Mouse (Mus musculus): ENCODE results near the gene Mybpc3. TPM values are rescaled to one million over a fixed set of nuclear protein-coding genes. Genes with fewer than 3 reads are reported as not detected.

The Mybpc3 gene
- polyA plus RNA-seq, 1 experiment from 2014 or later: 5.0 TPM

DNA sequence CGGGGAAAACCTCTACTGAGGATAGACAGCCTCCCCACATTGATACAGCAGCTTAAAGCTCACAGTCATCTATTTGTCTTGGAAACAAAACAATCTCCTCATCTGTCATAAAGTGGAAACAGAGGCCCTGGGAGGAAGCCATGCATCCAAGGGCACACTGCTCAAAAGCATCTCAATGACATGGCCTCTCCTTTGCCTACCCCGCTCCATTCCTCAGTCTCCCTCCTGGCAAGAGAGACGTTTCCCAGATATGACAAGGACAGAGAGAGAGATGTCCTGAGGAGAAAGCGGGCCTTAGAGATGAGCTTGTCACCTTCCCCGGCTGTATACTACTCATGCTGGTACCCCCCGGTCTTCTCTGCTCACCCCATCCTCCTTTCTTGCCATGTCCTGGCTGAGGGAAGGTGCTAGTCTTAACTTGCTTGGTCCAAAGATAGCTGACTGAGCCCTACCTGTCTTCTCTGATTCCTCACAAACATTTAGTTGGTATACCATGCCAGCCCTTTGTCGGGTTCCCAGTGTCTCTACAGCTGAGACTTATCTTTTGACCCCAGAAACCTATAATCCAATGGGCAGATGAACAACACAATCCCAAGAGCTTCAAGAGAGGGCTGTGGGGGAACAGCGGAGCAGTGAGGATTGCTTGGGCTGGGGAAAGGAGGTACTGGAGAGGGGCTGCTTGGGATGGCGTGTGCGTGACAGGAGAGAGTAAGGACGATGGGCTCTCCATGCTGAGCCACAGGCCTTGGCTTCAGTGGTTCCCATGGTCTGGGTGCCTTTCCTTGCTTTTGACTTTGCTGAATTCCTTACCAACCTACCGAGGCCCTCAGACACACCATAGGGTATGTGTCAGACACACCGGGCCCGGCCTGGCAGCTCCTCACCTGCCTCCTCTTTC is 32.2 kb upstream of the Mybpc3 start:
- no peak for DNase-seq (ENCODE audit: low spot score)
- Histone ChIP-seq H3K9me3 (ENCODE audit: control insufficient read depth, low read length) (no peaks in the 10 kb centered on the region), H3K27ac (ENCODE audit: low read depth, low read length) (no peak overlapping the region), H3K27me3 (replicated peaks; ENCODE audit: control insufficient read depth, insufficient read depth, low read length) (no peaks in the 10 kb centered on the region), H3K4me2 (no peak overlapping the region), H3K4me3 (ENCODE audit: low read depth, low read length) (no peak overlapping the region), H3K4me1 (replicated peaks; ENCODE audit: control insufficient read depth, insufficient read depth, low read length) (peaks cover 13% of the 10 kb centered on the region), H3K36me3 (ENCODE audit: control insufficient read depth, insufficient read depth, low read length) (no peaks in the 10 kb centered on the region), H3K9ac (ENCODE audit: low read depth, low read length) (no peak overlapping the region)
- 85% methylated on average over 14 of the region's 14 CpGs for WGBS
- no peak for ATAC-seq (replicated peaks; ENCODE audit: low FRiP score)

DNA sequence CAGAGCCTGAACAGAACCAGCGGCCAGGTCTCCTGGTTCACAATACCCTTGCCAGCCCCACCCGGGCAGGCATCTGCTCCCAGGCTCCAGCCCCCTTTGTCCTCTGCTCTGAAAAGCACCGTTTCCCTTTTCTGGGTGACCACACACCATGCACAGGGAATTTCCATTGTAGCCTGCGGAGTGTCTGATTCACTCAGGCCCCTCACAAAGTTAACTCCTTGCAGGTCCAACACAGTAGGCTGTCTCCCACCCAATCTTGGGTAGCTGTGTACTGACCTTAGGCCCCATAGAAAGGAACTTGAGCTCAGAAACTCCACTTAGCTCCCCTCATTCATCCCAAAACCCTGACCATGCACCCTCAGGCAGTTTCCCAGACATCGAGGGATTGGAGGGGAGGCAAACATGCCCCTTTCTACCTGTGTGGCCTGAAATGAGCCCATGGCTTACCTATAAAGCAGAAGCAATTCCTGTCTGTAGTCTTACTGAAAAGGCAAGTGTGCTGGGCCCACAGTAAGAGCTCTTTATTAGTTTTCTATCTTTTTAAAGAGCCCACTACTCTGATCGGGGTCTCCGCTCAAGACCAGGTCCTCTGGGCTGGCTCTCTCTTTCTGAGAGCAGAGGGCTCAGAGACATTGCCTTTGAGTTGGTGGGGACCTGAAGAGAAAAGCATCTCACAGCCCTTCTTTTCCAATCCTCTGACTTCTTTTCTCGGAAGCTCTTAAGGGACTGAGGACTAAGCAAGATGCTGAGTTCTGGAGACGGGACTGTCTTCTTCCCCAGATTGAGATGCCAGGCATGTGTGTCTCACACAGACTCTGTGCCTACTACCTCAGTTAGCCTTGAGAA is 31.3 kb upstream of the Mybpc3 start:
- DNase-seq (ENCODE audit: low spot score) (no peak), ATAC-seq (replicated peaks; ENCODE audit: low FRiP score) (no peak)
- 74% methylated on average over 9 of the region's 9 CpGs for WGBS
- no peaks in the 10 kb centered on the region for H3K9me3 ChIP-seq (ENCODE audit: control insufficient read depth, low read length)
- no peaks in the 10 kb centered on the region for H3K36me3 ChIP-seq (ENCODE audit: control insufficient read depth, insufficient read depth, low read length)
- no peak overlapping the region for H3K4me2 ChIP-seq
- no peaks in the 10 kb centered on the region for H3K27me3 ChIP-seq (replicated peaks; ENCODE audit: control insufficient read depth, insufficient read depth, low read length)
- H3K27ac ChIP-seq (ENCODE audit: low read depth, low read length): no peak overlapping the region
- H3K4me1 ChIP-seq (replicated peaks; ENCODE audit: control insufficient read depth, insufficient read depth, low read length): peaks cover 13% of the 10 kb centered on the region
- no peak overlapping the region for H3K9ac ChIP-seq (ENCODE audit: low read depth, low read length)
- H3K4me3 ChIP-seq (ENCODE audit: low read depth, low read length): no peak overlapping the region

DNA sequence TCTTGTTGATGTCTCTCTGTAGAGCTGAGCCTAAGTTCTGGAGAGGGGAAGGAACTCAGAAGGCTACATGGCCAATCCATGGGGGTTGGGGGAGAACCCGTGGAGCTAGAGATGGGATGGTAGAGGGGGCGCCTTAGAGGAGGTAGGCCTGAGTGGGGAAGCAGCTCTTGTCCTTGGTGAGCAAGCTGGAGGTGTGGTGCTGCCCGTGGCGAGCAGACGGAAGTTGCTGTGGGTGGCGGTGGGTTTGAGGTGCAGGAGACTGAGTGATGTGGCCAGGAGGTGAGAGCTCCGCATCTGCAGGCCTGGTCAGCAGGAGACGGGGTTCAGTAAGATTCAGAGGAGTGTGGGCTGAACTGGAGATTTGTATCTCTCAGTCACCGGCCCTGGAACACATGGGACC is 30.5 kb upstream of the Mybpc3 start:
- WGBS: 73% methylated on average over 9 of the region's 9 CpGs
- DNase-seq (ENCODE audit: low spot score): no peak
- Histone ChIP-seq H3K4me1 (replicated peaks; ENCODE audit: control insufficient read depth, insufficient read depth, low read length) (peaks cover 13% of the 10 kb centered on the region), H3K27me3 (replicated peaks; ENCODE audit: control insufficient read depth, insufficient read depth, low read length) (no peaks in the 10 kb centered on the region), H3K4me3 (ENCODE audit: low read depth, low read length) (no peak overlapping the region), H3K36me3 (ENCODE audit: control insufficient read depth, insufficient read depth, low read length) (no peaks in the 10 kb centered on the region), H3K9ac (ENCODE audit: low read depth, low read length) (no peak overlapping the region), H3K4me2 (no peak overlapping the region), H3K9me3 (ENCODE audit: control insufficient read depth, low read length) (no peaks in the 10 kb centered on the region), H3K27ac (ENCODE audit: low read depth, low read length) (no peak overlapping the region)
- ATAC-seq (replicated peaks; ENCODE audit: low FRiP score): no peak

DNA sequence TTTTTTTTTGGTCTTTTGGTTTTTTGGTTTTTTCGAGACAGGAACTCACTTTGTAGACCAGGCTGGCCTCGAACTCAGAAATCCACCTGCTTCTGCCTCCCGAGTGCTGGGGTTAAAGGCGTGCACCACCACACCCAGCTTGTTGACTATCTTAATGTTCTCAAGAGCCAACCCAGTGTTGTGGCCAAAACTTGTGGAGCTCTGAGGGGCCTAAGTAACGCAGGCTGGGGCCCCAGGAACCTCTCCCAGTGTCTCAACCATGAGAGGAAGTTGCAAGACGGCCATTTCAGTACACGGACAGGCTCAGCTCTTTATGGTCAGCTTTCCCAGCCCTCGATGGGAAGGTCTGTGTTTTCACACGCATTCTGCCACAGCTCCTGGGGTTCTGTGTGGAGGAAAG is 29.0 kb upstream of the Mybpc3 start:
- WGBS: 54% methylated on average over 9 of the region's 9 CpGs
- Histone ChIP-seq H3K9me3 (ENCODE audit: control insufficient read depth, low read length) (no peaks in the 10 kb centered on the region), H3K27ac (ENCODE audit: low read depth, low read length) (peak overlapping the region; percentile 37; the same call in 1 of the 2 replicates), H3K36me3 (ENCODE audit: control insufficient read depth, insufficient read depth, low read length) (no peaks in the 10 kb centered on the region), H3K9ac (ENCODE audit: low read depth, low read length) (no peak overlapping the region), H3K4me1 (replicated peaks; ENCODE audit: control insufficient read depth, insufficient read depth, low read length) (peaks cover 7% of the 10 kb centered on the region; the same call in 1 of the 2 replicates), H3K27me3 (replicated peaks; ENCODE audit: control insufficient read depth, insufficient read depth, low read length) (no peaks in the 10 kb centered on the region), H3K4me2 (no peak overlapping the region), H3K4me3 (ENCODE audit: low read depth, low read length) (no peak overlapping the region)
- DNase-seq (ENCODE audit: low spot score) (no peak), ATAC-seq (replicated peaks; ENCODE audit: low FRiP score) (0 out of 2 replicates have a peak, but pooled peaks have one; percentile 62)

DNA sequence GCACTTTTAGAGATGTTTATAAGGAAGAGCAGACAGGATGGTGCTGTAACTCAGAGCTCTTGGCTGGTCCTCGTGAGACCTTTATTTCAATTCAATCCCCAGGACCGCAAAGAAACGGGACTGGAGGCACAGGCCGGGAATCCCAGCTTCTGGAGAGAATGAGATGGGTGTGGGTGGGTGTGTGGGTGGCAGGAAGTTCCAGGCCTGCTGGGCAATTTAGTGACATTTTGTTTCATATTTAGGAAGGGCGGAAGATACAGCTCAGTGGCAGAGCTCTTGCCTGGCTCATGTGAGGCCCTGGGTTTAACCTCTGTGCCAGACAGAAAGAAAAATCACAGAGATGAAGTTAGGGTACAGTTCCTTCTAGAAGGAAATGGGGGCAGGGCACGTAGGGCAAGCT is 27.7 kb upstream of the Mybpc3 start:
- H3K36me3 ChIP-seq (ENCODE audit: control insufficient read depth, insufficient read depth, low read length): no peaks in the 10 kb centered on the region
- no peaks in the 10 kb centered on the region for H3K9me3 ChIP-seq (ENCODE audit: control insufficient read depth, low read length)
- no peak overlapping the region for H3K27ac ChIP-seq (ENCODE audit: low read depth, low read length)
- H3K4me2 ChIP-seq: no peak overlapping the region
- no peak overlapping the region for H3K4me3 ChIP-seq (ENCODE audit: low read depth, low read length)
- no peak for DNase-seq (ENCODE audit: low spot score)
- no peak for ATAC-seq (replicated peaks; ENCODE audit: low FRiP score)
- WGBS: 75% methylated on average over 6 of the region's 6 CpGs
- H3K9ac ChIP-seq (ENCODE audit: low read depth, low read length): no peak overlapping the region
- no peaks in the 10 kb centered on the region for H3K27me3 ChIP-seq (replicated peaks; ENCODE audit: control insufficient read depth, insufficient read depth, low read length)
- peaks cover 7% of the 10 kb centered on the region; the same call in 1 of the 2 replicates for H3K4me1 ChIP-seq (replicated peaks; ENCODE audit: control insufficient read depth, insufficient read depth, low read length)

DNA sequence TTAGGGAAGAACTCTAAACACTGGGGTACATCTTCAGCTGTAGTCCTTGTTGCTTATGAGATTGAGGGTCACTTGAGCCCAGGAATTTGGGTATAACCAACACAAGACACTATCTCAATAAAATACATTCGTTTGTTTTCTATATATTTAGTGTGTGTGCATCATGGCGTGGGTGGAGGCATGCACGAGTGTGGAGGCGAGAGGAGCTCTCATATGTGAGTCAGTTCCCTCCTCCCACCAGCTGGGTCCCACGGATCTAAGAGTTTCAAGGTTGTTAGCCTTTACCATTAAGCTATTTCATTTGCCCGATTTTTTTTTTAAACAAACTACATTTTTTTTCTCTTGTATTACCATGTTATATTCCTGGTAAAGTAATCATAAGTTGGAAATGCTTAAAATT is 27.1 kb upstream of the Mybpc3 start:
- H3K9ac ChIP-seq (ENCODE audit: low read depth, low read length): no peak overlapping the region
- DNase-seq (ENCODE audit: low spot score): no peak
- ATAC-seq (replicated peaks; ENCODE audit: low FRiP score): no peak
- 77% methylated on average over 6 of the region's 6 CpGs for WGBS
- no peak overlapping the region for H3K4me2 ChIP-seq
- no peak overlapping the region for H3K27ac ChIP-seq (ENCODE audit: low read depth, low read length)
- H3K9me3 ChIP-seq (ENCODE audit: control insufficient read depth, low read length): no peaks in the 10 kb centered on the region
- no peaks in the 10 kb centered on the region for H3K36me3 ChIP-seq (ENCODE audit: control insufficient read depth, insufficient read depth, low read length)
- no peaks in the 10 kb centered on the region for H3K27me3 ChIP-seq (replicated peaks; ENCODE audit: control insufficient read depth, insufficient read depth, low read length)
- peaks cover 7% of the 10 kb centered on the region; the same call in 1 of the 2 replicates for H3K4me1 ChIP-seq (replicated peaks; ENCODE audit: control insufficient read depth, insufficient read depth, low read length)
- H3K4me3 ChIP-seq (ENCODE audit: low read depth, low read length): no peak overlapping the region

DNA sequence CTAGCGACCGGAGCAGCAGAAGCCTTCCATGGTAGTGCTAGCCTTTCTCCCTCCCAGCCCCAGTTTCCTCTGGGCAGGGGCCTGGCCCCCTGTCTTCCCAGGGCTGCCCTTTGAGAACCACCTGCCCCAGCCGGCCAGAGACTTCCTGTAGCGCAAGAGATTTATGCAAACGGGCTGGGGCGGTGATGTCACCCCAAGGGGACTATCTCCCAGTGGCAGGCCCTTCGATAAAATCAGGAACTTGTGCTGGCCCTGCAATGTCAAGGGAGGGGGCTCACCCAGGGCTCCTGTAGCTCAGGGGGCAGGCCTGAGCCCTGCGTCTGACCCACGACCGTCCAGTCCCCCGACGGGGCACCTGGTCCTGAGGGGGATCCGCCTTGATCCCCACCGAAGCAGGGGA is 21.4 kb upstream of the Mybpc3 start:
- ATAC-seq (replicated peaks; ENCODE audit: low FRiP score) (peak; percentile 74), DNase-seq (ENCODE audit: low spot score) (peak; percentile 68)
- Histone ChIP-seq H3K4me3 (ENCODE audit: low read depth, low read length) (peak overlapping the region; percentile 37), H3K4me1 (replicated peaks; ENCODE audit: control insufficient read depth, insufficient read depth, low read length) (peaks cover 16% of the 10 kb centered on the region), H3K27me3 (replicated peaks; ENCODE audit: control insufficient read depth, insufficient read depth, low read length) (no peaks in the 10 kb centered on the region), H3K36me3 (ENCODE audit: control insufficient read depth, insufficient read depth, low read length) (no peaks in the 10 kb centered on the region), H3K27ac (ENCODE audit: low read depth, low read length) (no peak overlapping the region), H3K9ac (ENCODE audit: low read depth, low read length) (peak overlapping the region; percentile 53), H3K4me2 (peak overlapping the region; percentile 52), H3K9me3 (ENCODE audit: control insufficient read depth, low read length) (no peaks in the 10 kb centered on the region)
- 29% methylated on average over 14 of the region's 14 CpGs for WGBS

DNA sequence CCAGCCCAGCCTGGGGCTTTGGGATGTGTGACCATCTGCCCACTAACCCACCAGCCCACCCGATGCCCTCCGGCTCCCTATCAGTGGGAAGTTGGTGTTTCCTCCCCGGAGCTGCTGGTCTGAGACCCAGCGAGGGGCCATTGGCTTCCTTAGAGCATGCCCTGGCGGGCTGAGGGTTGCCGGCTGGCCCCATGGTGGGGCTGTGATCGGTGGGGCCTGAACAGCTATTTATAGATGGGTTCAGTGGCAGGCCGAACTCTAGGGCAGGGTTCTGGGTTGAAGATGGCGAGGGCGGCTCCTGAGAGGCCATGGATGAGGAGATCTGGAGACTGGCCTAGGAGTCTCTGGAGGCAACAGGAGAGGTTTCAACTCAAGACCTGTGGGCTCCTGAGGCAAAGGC is 20.9 kb upstream of the Mybpc3 start:
- Histone ChIP-seq H3K4me2 (peak overlapping the region; percentile 52), H3K27ac (ENCODE audit: low read depth, low read length) (peak overlapping the region; percentile 23; the same call in 1 of the 2 replicates), H3K9ac (ENCODE audit: low read depth, low read length) (peak overlapping the region; percentile 53), H3K9me3 (ENCODE audit: control insufficient read depth, low read length) (no peaks in the 10 kb centered on the region), H3K4me3 (ENCODE audit: low read depth, low read length) (peak overlapping the region; percentile 37), H3K36me3 (ENCODE audit: control insufficient read depth, insufficient read depth, low read length) (no peaks in the 10 kb centered on the region), H3K27me3 (replicated peaks; ENCODE audit: control insufficient read depth, insufficient read depth, low read length) (no peaks in the 10 kb centered on the region), H3K4me1 (replicated peaks; ENCODE audit: control insufficient read depth, insufficient read depth, low read length) (peaks cover 16% of the 10 kb centered on the region)
- peak; percentile 25; the same call in 1 of the 2 replicates for ATAC-seq (replicated peaks; ENCODE audit: low FRiP score)
- DNase-seq (ENCODE audit: low spot score): no peak
- 52% methylated on average over 10 of the region's 10 CpGs for WGBS

Measured in liver, embryonic 11.5 days (tissue).